Mouse (Mus musculus) left cerebral cortex, adult 2 months (tissue): ENCODE data around the gene Krtap4-2. TPM values are rescaled to one million over a fixed set of nuclear protein-coding genes. Genes with fewer than 3 reads are reported as not detected.
"Not testable (repeated sequence)": the region's sequence is repeated elsewhere in the genome, so short reads cannot be mapped to it uniquely, and the experiment has no call there.

Experiments
- DNase-seq, 2 experiments: peaks; one replicate each; pipeline ENCODE4 v3.0.0; 2021 to 2022; ENCODE audit warnings: low spot score in 2 of 2, mixed read lengths in 1 of 2; ENCODE audit errors: extremely low spot score in 1 of 2
- H3K27ac ChIP-seq: fragments of 200-600 bp; 2 replicates; pipeline ENCODE4 v1.8.1; 2022
- H3K4me3 ChIP-seq: fragments of 200-600 bp; 2 replicates; pipeline ENCODE4 v1.8.1; 2022
- CTCF ChIP-seq: fragments of 200-600 bp; IDR thresholded peaks from 2 replicates; pipeline ENCODE4 v1.8.1; 2022; ENCODE audit warnings: antibody characterized with exemption, mild to moderate bottlenecking, moderate library complexity
- intact Hi-C: fragments of 180-260 bp; cut with DNase I; formaldehyde crosslinking; loops from one replicate; pipeline ENCODE4 v1.15.1; 2025
- total RNA-seq, 2 experiments: library from RNA; stranded (reverse); gene quantifications; 2 replicates each; pipeline ENCODE4 v1.2.3; 2021

Gene Krtap4-2
- total RNA-seq, 2 experiments from 2014 or later: not detected

DNA sequence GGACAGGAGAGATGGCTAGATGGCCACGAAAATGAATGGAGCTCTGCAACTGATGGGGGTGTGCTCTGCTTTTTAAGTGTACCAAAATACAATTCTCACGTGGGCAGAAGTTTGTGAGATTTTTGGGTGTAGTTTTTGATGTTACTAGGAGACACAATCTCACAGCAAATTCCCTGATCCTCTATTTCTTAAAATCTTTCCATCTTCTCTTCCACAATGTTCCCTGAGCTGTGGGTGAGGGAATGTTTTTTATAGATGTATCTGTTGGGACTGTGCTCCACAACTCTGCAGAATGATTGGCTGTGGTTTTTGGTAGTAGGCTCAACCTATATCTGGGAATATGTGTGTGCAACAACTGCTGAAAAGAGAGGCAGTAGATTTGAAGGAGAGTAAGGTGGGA lies 1.6 kb downstream of the Krtap4-2 start:
- no peak overlapping the region for H3K4me3 ChIP-seq
- intact Hi-C loops: loop anchor here (5.0 kb wide), 2 partner anchors 76 to 166 kb away; partner anchors contain the start of genes Gm11939 and Krtap3-2
- no peak for DNase-seq
- H3K27ac ChIP-seq: no peak overlapping the region
- no peak for TF ChIP-seq CTCF

DNA sequence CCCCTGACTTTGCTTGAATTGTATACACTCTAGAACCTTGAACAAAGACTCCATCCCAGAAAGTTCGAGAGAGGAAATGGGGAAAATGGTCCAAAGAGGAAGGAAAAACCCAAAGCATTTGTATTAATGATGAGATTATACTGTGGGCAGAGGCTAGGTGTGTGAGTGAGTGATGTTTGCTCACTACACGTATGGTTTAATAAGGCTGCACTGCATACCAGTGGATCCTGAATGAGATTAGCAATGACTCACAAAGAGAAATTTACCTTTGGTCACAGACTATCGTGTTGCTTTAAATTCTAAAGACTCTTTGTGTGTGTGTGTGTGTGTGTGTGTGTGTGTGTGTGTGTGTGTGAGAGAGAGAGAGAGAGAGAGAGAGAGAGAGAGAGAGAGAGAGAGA lies 4.0 kb downstream of the Krtap4-2 start:
- H3K27ac ChIP-seq: no peak overlapping the region
- TF ChIP-seq CTCF: no peak
- no peak overlapping the region for H3K4me3 ChIP-seq
- intact Hi-C loops: loop anchor here (5.0 kb wide), 2 partner anchors 74 to 164 kb away; partner anchors contain the start of genes Gm11939 and Krtap3-2
- no peak for DNase-seq

DNA sequence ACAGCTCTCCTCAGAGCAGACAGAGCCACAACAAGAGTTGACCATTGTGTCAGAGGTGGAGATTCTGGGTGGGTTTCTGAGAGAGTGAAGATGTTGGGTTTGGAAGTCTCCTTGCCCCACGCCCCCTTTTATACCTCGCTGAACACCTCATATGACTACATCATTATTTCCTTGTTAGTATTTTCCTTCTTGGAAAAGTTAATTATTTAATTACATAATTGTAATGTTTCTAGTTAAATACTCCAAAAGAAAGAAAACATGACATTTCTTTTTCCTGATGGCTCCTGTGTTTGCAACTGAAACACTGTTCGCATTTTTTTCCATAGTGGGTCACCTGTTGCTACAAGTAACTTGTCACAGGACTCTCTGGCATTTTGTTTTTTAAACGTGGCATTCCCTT lies 6.7 kb downstream of the Krtap4-2 start, which contains the start of gene Krtap4-1:
TSS of gene Krtap4-1 (minus strand) at position 101 of the 400 bp plus-strand sequence.
- no peak within 1 kb of the TSS for H3K4me3 ChIP-seq
- no peak for TF ChIP-seq CTCF
- H3K27ac ChIP-seq: no peak within 1 kb of the TSS
- DNase-seq: no peak
- intact Hi-C loops: no loop called here

DNA sequence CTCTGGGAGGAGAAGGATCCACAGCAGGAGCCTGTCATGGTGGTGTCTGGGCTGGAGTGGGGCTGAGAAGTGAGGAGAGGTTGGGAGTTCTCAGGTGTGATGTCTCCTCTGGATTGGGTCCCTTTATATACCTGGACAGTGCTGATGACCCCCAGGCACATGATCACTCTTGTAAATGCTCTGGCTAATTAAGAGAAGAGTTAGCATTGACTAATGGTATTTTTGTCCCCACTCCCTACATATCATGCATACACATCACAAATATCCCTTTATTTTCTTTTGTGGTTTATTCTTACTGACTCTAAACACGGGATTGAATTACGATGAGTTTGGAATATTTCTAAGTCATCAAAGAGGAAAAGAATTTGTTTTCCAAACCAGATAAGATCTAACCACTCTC lies 14.5 kb downstream of the Krtap4-2 start, which contains the start of gene Gm11562:
TSS of gene Gm11562 (minus strand) at position 101 of the 400 bp plus-strand sequence.
- no peak for TF ChIP-seq CTCF
- Histone ChIP-seq H3K4me3 (no peak within 1 kb of the TSS), H3K27ac (no peak within 1 kb of the TSS)
- DNase-seq: no peak
- intact Hi-C loops: no loop called here

DNA sequence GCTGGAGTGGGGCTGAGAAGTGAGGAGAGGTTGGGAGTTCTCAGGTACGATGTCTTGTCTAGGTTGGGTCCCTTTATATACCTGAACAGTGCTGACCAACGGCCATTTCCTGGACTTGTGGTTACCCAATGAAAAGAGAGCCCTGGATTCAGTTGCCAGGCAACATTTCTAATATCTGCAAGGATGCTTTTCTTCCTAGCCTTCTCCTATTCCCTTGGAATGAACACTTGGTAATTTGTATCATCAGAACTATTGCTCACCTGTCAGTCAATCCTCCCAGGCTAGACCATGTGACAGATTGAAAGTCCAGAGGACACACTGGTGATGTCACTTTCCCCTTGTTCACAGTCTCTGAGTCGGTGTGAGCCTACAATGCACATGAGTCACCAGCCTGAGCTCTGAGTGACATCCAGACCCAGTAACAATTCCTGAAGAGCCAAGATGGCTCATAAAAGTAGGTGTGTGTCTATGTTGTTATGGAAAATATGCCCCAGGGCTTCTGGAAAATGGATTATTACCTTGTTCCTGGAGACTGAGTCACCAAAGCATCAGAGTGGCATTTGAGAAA lies 20.0 kb downstream of the Krtap4-2 start, which contains the start of gene Krtap2-4:
TSS of gene Krtap2-4 (minus strand) at position 51 of the 568 bp plus-strand sequence.
- no peak for DNase-seq
- Histone ChIP-seq H3K4me3 (no peak within 1 kb of the TSS), H3K27ac (no peak within 1 kb of the TSS)
- intact Hi-C loops: no loop called here
- TF ChIP-seq CTCF: no peak

DNA sequence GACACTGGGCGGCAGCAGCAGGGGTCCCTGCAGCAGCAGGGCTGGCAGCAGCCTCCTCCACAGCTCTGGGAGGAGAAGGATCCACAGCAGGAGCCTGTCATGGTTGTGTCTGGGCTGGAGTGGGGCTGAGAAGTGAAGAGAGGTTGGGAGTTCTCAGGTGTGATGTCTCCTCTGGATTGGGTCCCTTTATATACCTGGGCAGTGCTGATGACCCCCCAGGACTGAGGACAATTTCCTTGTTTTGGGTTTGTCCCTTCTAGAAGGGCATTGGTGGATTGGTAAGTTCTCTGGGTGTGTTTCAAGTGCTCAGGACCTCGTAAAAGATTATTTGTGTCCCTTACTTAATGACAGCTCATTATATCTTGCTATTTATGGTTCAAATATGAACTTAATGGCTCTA lies 24.8 kb downstream of the Krtap4-2 start, which contains the start of gene Gm11937:
TSS of gene Gm11937 (minus strand) at position 101 of the 400 bp plus-strand sequence.
- H3K4me3 ChIP-seq, DNase-seq, intact Hi-C loops: not testable (repeated sequence)
- H3K27ac ChIP-seq: peak within 1 kb of the TSS; percentile 53; the same call in 1 of the 2 replicates

DNA sequence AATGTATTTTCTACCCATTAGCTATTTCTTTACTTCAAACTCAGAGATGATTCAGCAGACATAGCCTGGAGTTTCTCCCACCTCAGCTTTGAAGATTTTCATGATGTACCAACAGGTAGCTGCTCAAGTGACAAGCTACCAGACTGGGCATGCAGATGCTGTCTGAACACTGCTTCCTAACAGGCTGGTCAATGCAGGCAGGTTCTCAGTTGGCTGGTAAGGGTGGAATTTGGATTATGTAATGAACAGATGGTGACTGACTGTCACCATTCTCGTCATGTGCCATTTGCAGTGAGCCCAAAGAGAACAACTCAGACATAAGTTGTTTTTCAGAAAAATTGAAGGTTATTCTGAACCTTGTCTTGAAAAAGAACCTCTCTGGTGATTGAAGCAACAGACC lies 25.8 kb downstream of the Krtap4-2 start:
- Histone ChIP-seq H3K27ac (no peak overlapping the region; the same call in 1 of the 2 replicates), H3K4me3 (no peak overlapping the region)
- no peak for TF ChIP-seq CTCF
- intact Hi-C loops: no loop called here
- DNase-seq: peak; percentile 16 to 32

DNA sequence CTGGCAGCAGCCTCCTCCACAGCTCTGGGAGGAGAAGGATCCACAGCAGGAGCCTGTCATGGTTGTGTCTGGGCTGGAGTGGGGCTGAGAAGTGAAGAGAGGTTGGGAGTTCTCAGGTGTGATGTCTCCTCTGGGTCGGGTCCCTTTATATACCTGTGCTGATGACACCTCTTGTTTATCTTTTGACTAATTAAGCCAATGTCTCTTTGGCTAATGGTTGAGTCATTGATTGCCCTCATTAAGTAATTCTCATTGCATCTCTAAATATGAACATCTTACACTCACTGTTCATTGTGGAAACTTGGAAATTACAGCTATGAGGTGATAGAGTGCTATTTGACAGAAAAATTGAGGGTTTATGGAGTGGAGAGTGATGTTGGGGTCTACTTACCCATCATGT lies 31.7 kb downstream of the Krtap4-2 start, which contains the start of gene Gm11938:
TSS of gene Gm11938 (minus strand) at position 101 of the 400 bp plus-strand sequence.
- H3K4me3 ChIP-seq, intact Hi-C loops, DNase-seq, H3K27ac ChIP-seq: not testable (repeated sequence)

DNA sequence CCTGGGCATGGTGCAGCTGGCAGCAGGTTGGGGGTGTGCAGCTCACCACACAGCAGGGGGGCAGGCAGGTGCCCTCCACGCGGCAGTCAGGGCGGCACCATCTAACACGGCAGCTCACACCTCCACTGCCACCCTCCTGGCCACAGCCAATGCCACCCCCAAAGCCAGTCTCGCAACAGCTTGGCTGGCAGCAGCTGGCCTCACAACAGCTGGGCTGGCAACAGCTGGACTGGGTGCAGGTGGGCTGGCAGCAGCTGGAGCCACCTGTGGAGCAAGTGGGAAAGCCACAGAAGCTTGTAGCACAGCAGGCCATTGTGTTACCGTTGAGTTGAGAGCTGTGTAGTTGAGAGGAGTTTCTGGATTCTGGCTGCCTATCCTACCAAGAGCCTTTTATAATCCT lies 37.1 kb downstream of the Krtap4-2 start, which contains the start of gene Krtap9-3:
TSS of gene Krtap9-3 (minus strand) at position 364 of the 400 bp plus-strand sequence.
- DNase-seq, H3K27ac ChIP-seq, intact Hi-C loops, H3K4me3 ChIP-seq: not testable (repeated sequence)

DNA sequence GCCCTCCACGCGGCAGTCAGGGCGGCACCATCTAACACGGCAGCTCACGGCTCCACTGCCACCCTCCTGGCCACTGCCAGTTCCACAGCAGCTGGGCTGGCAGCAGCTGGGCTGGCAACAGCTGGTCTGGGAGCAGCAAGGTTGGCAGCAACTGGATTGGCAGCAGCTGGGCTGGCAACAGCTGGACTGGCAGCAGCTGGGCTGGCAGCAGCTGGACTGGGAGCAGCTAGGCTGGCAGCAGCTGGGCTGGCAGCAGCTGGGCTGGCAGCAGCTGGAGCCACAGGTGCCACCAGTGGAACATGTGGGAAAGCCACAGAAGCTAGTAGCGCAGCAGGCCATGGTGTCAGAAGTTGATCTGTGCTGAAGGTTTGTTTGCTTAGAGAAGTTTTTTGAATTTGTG lies 43.9 kb downstream of the Krtap4-2 start, which contains the start of gene Krtap1-3:
TSS of gene Krtap1-3 (minus strand) at position 359 of the 400 bp plus-strand sequence.
- intact Hi-C loops: no loop called here
- Histone ChIP-seq H3K27ac (no peak within 1 kb of the TSS), H3K4me3 (no peak within 1 kb of the TSS)
- TF ChIP-seq CTCF: no peak
- DNase-seq: no peak

DNA sequence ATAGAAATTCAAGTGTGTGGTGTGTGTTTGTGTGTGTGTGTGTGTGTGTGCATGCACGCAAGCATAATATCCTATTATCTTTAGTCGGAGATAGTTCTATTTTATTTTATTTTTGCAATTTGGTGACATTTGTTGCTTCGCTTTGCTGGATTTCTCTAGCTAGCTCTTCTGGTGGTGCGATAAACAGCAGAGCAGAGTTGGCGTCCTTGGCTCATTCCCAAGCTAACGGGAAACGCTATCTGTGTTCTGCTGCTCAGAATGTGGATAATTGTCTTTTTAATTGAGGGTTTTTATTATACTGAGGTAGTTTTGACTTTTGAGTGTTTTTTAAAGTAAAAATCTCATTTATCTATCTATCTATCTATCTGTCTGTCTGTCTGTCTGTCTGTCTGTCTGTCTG lies 49.8 kb downstream of the Krtap4-2 start:
- no peak for DNase-seq
- Histone ChIP-seq H3K27ac (no peak overlapping the region), H3K4me3 (no peak overlapping the region)
- no peak for TF ChIP-seq CTCF
- intact Hi-C loops: no loop called here

Other genes with a start within 250 kb of the Krtap4-2 start
- gene Krt10, start 245.7 kb downstream of the Krtap4-2 start, total RNA-seq: 10 to 100 TPM in 1 of 2 experiments, 1 to 10 TPM in 1; 9.6 to 10.1 TPM
- 10 to 100 TPM in 1 of 2 experiments, 1 to 10 TPM in 1; 8.7 to 11.6 TPM for gene Krt12, start 212.8 kb downstream of the Krtap4-2 start, total RNA-seq
- not detected for gene Krt20, start 196.9 kb downstream of the Krtap4-2 start, total RNA-seq
- gene Krt23, start 141.9 kb downstream of the Krtap4-2 start, total RNA-seq: not detected
- gene Krt39, start 113.7 kb downstream of the Krtap4-2 start, total RNA-seq: not detected
- gene Krt40, start 91.9 kb downstream of the Krtap4-2 start, total RNA-seq: not detected
- gene Krtap3-3, start 84.2 kb downstream of the Krtap4-2 start, total RNA-seq: not detected
- not detected for gene Krtap3-2, start 78.2 kb downstream of the Krtap4-2 start, total RNA-seq
- not detected for gene Gm11939, start 75.6 kb downstream of the Krtap4-2 start, total RNA-seq
- not detected for gene Krtap3-1, start 68.5 kb downstream of the Krtap4-2 start, total RNA-seq
- gene Krtap1-5, start 54.1 kb downstream of the Krtap4-2 start, total RNA-seq: not detected
- not detected for gene Krtap1-4, start 51.4 kb downstream of the Krtap4-2 start, total RNA-seq
- not detected for gene Krtap1-3, start 43.7 kb downstream of the Krtap4-2 start, total RNA-seq
- not detected for gene Krtap9-3, start 37.0 kb downstream of the Krtap4-2 start, total RNA-seq
- not detected for gene Gm11938, start 31.8 kb downstream of the Krtap4-2 start, total RNA-seq
- not detected for gene Gm11937, start 24.9 kb downstream of the Krtap4-2 start, total RNA-seq
- gene Krtap2-4, start 20.2 kb downstream of the Krtap4-2 start, total RNA-seq: not detected
- gene Gm11562, start 14.6 kb downstream of the Krtap4-2 start, total RNA-seq: not detected
- not detected for gene Krtap4-1, start 6.8 kb downstream of the Krtap4-2 start, total RNA-seq
- not detected for gene Krtap4-7, start 9.0 kb upstream of the Krtap4-2 start, total RNA-seq
- gene Gm11555, start 15.2 kb upstream of the Krtap4-2 start, total RNA-seq: not detected
- not detected for gene Gm11563, start 23.9 kb upstream of the Krtap4-2 start, total RNA-seq
- not detected for gene Krtap4-6, start 30.9 kb upstream of the Krtap4-2 start, total RNA-seq
- not detected for gene Gm14190, start 55.7 kb upstream of the Krtap4-2 start, total RNA-seq
- gene Gm14180, start 99.2 kb upstream of the Krtap4-2 start, total RNA-seq: not detected
- gene Gm11595, start 137.8 kb upstream of the Krtap4-2 start, total RNA-seq: not detected
- gene Krtap4-8, start 145.6 kb upstream of the Krtap4-2 start, total RNA-seq: not detected
- not detected for gene Krtap4-9, start 150.1 kb upstream of the Krtap4-2 start, total RNA-seq
- gene Gm11596, start 158.4 kb upstream of the Krtap4-2 start, total RNA-seq: not detected
- not detected for gene Gm11569, start 163.8 kb upstream of the Krtap4-2 start, total RNA-seq
- gene Gm11554, start 169.4 kb upstream of the Krtap4-2 start, total RNA-seq: not detected
- gene Krtap4-13, start 174.8 kb upstream of the Krtap4-2 start, total RNA-seq: not detected
- not detected for gene Gm11564, start 180.6 kb upstream of the Krtap4-2 start, total RNA-seq
- not detected for gene 2300003K06Rik, start 203.0 kb upstream of the Krtap4-2 start, total RNA-seq
- gene Krtap4-16, start 216.5 kb upstream of the Krtap4-2 start, total RNA-seq: not detected
- not detected for gene Gm11568, start 222.8 kb upstream of the Krtap4-2 start, total RNA-seq
- not detected for gene Gm11559, start 229.4 kb upstream of the Krtap4-2 start, total RNA-seq
- not detected for gene Krtap9-1, start 238.3 kb upstream of the Krtap4-2 start, total RNA-seq
- gene Gm11567, start 244.1 kb upstream of the Krtap4-2 start, total RNA-seq: not detected